Mouse (Mus musculus): ENCODE data around the gene 1700012B09Rik. TPM values are rescaled to one million over a fixed set of nuclear protein-coding genes. Genes with fewer than 3 reads are reported as not detected.

1700012B09Rik gene
- total RNA-seq, 4 experiments from 2014 or later: not detected

- peak; percentile 14 for DNase-seq (ENCODE audit: low spot score)
Measured at GRCm38 (mm10) chr9:14730941-14731541, 39.8 kb downstream of the 1700012B09Rik start.

- DNase-seq (ENCODE audit: low spot score): no peak
Measured at GRCm38 (mm10) chr9:14728365-14728764, 42.5 kb downstream of the 1700012B09Rik start.

GRCm38 (mm10) chr9:14726629-14727028, 44.2 kb downstream of the 1700012B09Rik start:
- DNase-seq (ENCODE audit: low spot score): no peak

- DNase-seq (ENCODE audit: low spot score): no peak
Measured at GRCm38 (mm10) chr9:14726005-14726404, 44.8 kb downstream of the 1700012B09Rik start.

GRCm38 (mm10) chr9:14724755-14725420, 45.9 kb downstream of the 1700012B09Rik start:
- DNase-seq (ENCODE audit: low spot score): no peak

- DNase-seq (ENCODE audit: low spot score): no peak
Measured at GRCm38 (mm10) chr9:14721610-14722009, 49.2 kb downstream of the 1700012B09Rik start.

GRCm38 (mm10) chr9:14720384-14720783, 50.4 kb downstream of the 1700012B09Rik start:
- DNase-seq (ENCODE audit: low spot score): no peak

- no peak for DNase-seq (ENCODE audit: low spot score)
Measured at GRCm38 (mm10) chr9:14718332-14718691, 52.5 kb downstream of the 1700012B09Rik start.

GRCm38 (mm10) chr9:14717689-14718331, 53.0 kb downstream of the 1700012B09Rik start:
- peak; percentile 40 for DNase-seq (ENCODE audit: low spot score)

- no peak for DNase-seq (ENCODE audit: low spot score)
Measured at GRCm38 (mm10) chr9:14715258-14715657, 55.6 kb downstream of the 1700012B09Rik start.

GRCm38 (mm10) chr9:14710910-14711309, 59.9 kb downstream of the 1700012B09Rik start:
- no peak for DNase-seq (ENCODE audit: low spot score)

Other genes starting within 250 kb of the 1700012B09Rik start
- 10 to 100 TPM; 56.2 to 65.0 (median 58.1) TPM for gene Amotl1, start 126.0 kb downstream of the 1700012B09Rik start, total RNA-seq (2022)
- not detected for gene Piwil4, start 30.3 kb downstream of the 1700012B09Rik start, total RNA-seq (2022)
- under 1 TPM; 0.33 to 0.63 (median 0.39) TPM for gene Fut4, start 18.6 kb downstream of the 1700012B09Rik start, total RNA-seq (2022)
- 10 to 100 TPM in 2 of 4 experiments, 1 to 10 TPM in 2; 8.0 to 18.2 (median 10.6) TPM for gene Mre11a, start 13.6 kb upstream of the 1700012B09Rik start, total RNA-seq (2022)
- 1 to 10 TPM; 5.8 to 7.5 (median 7.2) TPM for gene Ankrd49, start 13.8 kb upstream of the 1700012B09Rik start, total RNA-seq (2022)
- under 1 TPM in 1 of 4 experiments, not detected in 3; 0.09 TPM for gene Gpr83, start 89.2 kb upstream of the 1700012B09Rik start, total RNA-seq (2022)
- gene Izumo1r, start 132.9 kb upstream of the 1700012B09Rik start, total RNA-seq (2022): not detected

Measured in heart, adult 8-10 months (tissue).